Mouse (Mus musculus) left cerebral cortex, adult 2 months (tissue): ENCODE data around the gene Pde4c. TPM values are rescaled to one million over a fixed set of nuclear protein-coding genes. Genes with fewer than 3 reads are reported as not detected.

ENCODE experiments used
- DNase-seq, 2 experiments: peaks; one replicate each; pipeline ENCODE4 v3.0.0; 2021 to 2022; ENCODE audit warnings: low spot score in 2 of 2, mixed read lengths in 1 of 2; ENCODE audit errors: extremely low spot score in 1 of 2
- H3K27ac ChIP-seq: fragments of 200-600 bp; 2 replicates; pipeline ENCODE4 v1.8.1; 2022
- H3K4me3 ChIP-seq: fragments of 200-600 bp; 2 replicates; pipeline ENCODE4 v1.8.1; 2022
- CTCF ChIP-seq: fragments of 200-600 bp; IDR thresholded peaks from 2 replicates; pipeline ENCODE4 v1.8.1; 2022; ENCODE audit warnings: antibody characterized with exemption, mild to moderate bottlenecking, moderate library complexity
- intact Hi-C: fragments of 180-260 bp; cut with DNase I; formaldehyde crosslinking; loops from one replicate; pipeline ENCODE4 v1.15.1; 2025
- total RNA-seq, 2 experiments: library from RNA; stranded (reverse); gene quantifications; 2 replicates each; pipeline ENCODE4 v1.2.3; 2021

Pde4c gene
- total RNA-seq, 2 experiments from 2014 or later = 1.9 to 3.0 TPM

GRCm38 (mm10) chr8:70729808-70730475 is 6.4 kb downstream of the Pde4c start:
- H3K4me3 ChIP-seq = 0 out of 2 replicates have a peak overlapping the region, but pooled peaks have one; percentile 27
- DNase-seq = no peak
- intact Hi-C loops = no loop called here
- TF ChIP-seq CTCF = peak; percentile 35
- no peak overlapping the region for H3K27ac ChIP-seq

- Histone ChIP-seq H3K4me3 (no peak overlapping the region), H3K27ac (no peak overlapping the region)
- no peak for DNase-seq
- TF ChIP-seq CTCF = no peak
- intact Hi-C loops = no loop called here
These were observed 7.4 kb downstream of the Pde4c start for GRCm38 (mm10) chr8:70730956-70731355.

GRCm38 (mm10) chr8:70737705-70738104 is 14.2 kb downstream of the Pde4c start:
- no peak for DNase-seq
- intact Hi-C loops = no loop called here
- no peak overlapping the region for H3K27ac ChIP-seq

GRCm38 (mm10) chr8:70738211-70738610 is 14.7 kb downstream of the Pde4c start:
- no peak for DNase-seq
- Histone ChIP-seq H3K4me3 (no peak overlapping the region), H3K27ac (no peak overlapping the region)
- intact Hi-C loops = no loop called here
- no peak for TF ChIP-seq CTCF

More at GRCm38 (mm10) chr8:70737705-70738104, 14.2 kb downstream of the Pde4c start:
- H3K4me3 ChIP-seq = no peak overlapping the region
- no peak for TF ChIP-seq CTCF

- no peak for DNase-seq
- TF ChIP-seq CTCF = no peak
- Histone ChIP-seq H3K27ac (no peak overlapping the region), H3K4me3 (no peak overlapping the region)
- intact Hi-C loops = no loop called here
These were observed 18.1 kb downstream of the Pde4c start for GRCm38 (mm10) chr8:70741661-70742060.

GRCm38 (mm10) chr8:70742176-70742575 is 18.7 kb downstream of the Pde4c start:
- H3K4me3 ChIP-seq = no peak overlapping the region
- H3K27ac ChIP-seq = no peak overlapping the region
- DNase-seq = no peak
- TF ChIP-seq CTCF = no peak
- intact Hi-C loops = no loop called here

GRCm38 (mm10) chr8:70742981-70743655 is 19.6 kb downstream of the Pde4c start:
- peak overlapping the region; percentile 47 for H3K4me3 ChIP-seq
- intact Hi-C loops = no loop called here
- no peak for TF ChIP-seq CTCF
- no peak for DNase-seq
- H3K27ac ChIP-seq = no peak overlapping the region

GRCm38 (mm10) chr8:70743656-70744590 is 20.4 kb downstream of the Pde4c start:
- TF ChIP-seq CTCF = no peak; the same call in 1 of the 2 replicates
- DNase-seq = no peak
- H3K4me3 ChIP-seq = peak overlapping the region; percentile 47
- H3K27ac ChIP-seq = no peak overlapping the region
- intact Hi-C loops = no loop called here

GRCm38 (mm10) chr8:70744806-70745205 is 21.3 kb downstream of the Pde4c start:
- no peak overlapping the region for H3K27ac ChIP-seq
- DNase-seq = no peak
- H3K4me3 ChIP-seq = no peak overlapping the region
- TF ChIP-seq CTCF = no peak
- intact Hi-C loops = no loop called here

GRCm38 (mm10) chr8:70745691-70746220 is 22.2 kb downstream of the Pde4c start:
- H3K27ac ChIP-seq = no peak overlapping the region
- DNase-seq = no peak
- TF ChIP-seq CTCF = no peak
- H3K4me3 ChIP-seq = no peak overlapping the region
- intact Hi-C loops = no loop called here

- no peak overlapping the region for H3K27ac ChIP-seq
- TF ChIP-seq CTCF = no peak
- DNase-seq = no peak
- intact Hi-C loops = no loop called here
- H3K4me3 ChIP-seq = no peak overlapping the region
These were observed 23.2 kb downstream of the Pde4c start for GRCm38 (mm10) chr8:70746676-70747075.
